Mouse (Mus musculus) hindbrain, embryonic 16.5 days (tissue): ENCODE measurements around the gene Rnf157. TPM values are rescaled to one million over a fixed set of nuclear protein-coding genes. Genes with fewer than 3 reads are reported as not detected.

ENCODE experiments used
- ATAC-seq: fragments of 200-750 bp; cut with Nextera tagmentation; 2 replicates; pipeline ENCODE4 v1.8.0; 2017; ENCODE audit warnings: moderate TSS enrichment, moderate library complexity
- H3K27ac ChIP-seq: fragments of 300-500 bp; sonication (generic); 2 replicates; pipeline ENCODE4 v1.5.1; 2014; ENCODE audit warnings: low read depth, mild to moderate bottlenecking, control low read depth, low read length, moderate library complexity
- H3K27me3 ChIP-seq: fragments of 300-500 bp; sonication (generic); replicated peaks from 2 replicates; pipeline ENCODE4 v1.6.1; 2014; ENCODE audit warnings: low read length; ENCODE audit not compliant: control insufficient read depth, insufficient read depth
- H3K36me3 ChIP-seq: fragments of 300-500 bp; sonication (generic); 2 replicates; pipeline ENCODE4 v1.6.1; 2014; ENCODE audit warnings: mild to moderate bottlenecking, low read length, moderate library complexity, mixed read lengths; ENCODE audit not compliant: control insufficient read depth, insufficient read depth
- H3K4me1 ChIP-seq: fragments of 300-500 bp; sonication (generic); 2 replicates; pipeline ENCODE4 v1.6.1; 2014; ENCODE audit warnings: low read depth, low read length; ENCODE audit not compliant: control insufficient read depth, insufficient read depth
- H3K4me2 ChIP-seq: fragments of 300-500 bp; sonication (generic); 2 replicates; pipeline ENCODE4 v1.6.1; 2014; ENCODE audit warnings: mild to moderate bottlenecking, low read length, control low read depth, moderate library complexity
- H3K4me3 ChIP-seq: fragments of 300-500 bp; sonication (generic); 2 replicates; pipeline ENCODE4 v1.5.1; 2014; ENCODE audit warnings: mild to moderate bottlenecking, low read length, control low read depth, moderate library complexity
- H3K9ac ChIP-seq: fragments of 300-500 bp; sonication (generic); 2 replicates; pipeline ENCODE4 v1.6.1; 2014; ENCODE audit warnings: low read depth, mild to moderate bottlenecking, control low read depth, low read length, moderate library complexity
- H3K9me3 ChIP-seq: fragments of 300-500 bp; sonication (generic); 2 replicates; pipeline ENCODE4 v1.6.1; 2014; ENCODE audit warnings: mild to moderate bottlenecking, low read length, moderate library complexity; ENCODE audit not compliant: control insufficient read depth
- WGBS: fragments of 180-500 bp; shearing (Covaris S2); extraction: QIAGEN DNeasy Blood & Tissue Kit; methylation state at CpG from one replicate; pipeline ENCODE4 v1.1.7; 2014; 5-methylcytosine and 5-hydroxymethylcytosine counted together
- polyA plus RNA-seq: library from polyadenylated mRNA; unstranded; fragments of >200 nt; fragmentation: Nextera tagmentation; extraction: Ambion mirVana; gene quantifications from 2 replicates; pipeline ENCODE4 v1.2.1, GENCODE M21; 2015

Rnf157 gene
- polyA plus RNA-seq, 1 experiment from 2014 or later: 28.5 TPM

DNA sequence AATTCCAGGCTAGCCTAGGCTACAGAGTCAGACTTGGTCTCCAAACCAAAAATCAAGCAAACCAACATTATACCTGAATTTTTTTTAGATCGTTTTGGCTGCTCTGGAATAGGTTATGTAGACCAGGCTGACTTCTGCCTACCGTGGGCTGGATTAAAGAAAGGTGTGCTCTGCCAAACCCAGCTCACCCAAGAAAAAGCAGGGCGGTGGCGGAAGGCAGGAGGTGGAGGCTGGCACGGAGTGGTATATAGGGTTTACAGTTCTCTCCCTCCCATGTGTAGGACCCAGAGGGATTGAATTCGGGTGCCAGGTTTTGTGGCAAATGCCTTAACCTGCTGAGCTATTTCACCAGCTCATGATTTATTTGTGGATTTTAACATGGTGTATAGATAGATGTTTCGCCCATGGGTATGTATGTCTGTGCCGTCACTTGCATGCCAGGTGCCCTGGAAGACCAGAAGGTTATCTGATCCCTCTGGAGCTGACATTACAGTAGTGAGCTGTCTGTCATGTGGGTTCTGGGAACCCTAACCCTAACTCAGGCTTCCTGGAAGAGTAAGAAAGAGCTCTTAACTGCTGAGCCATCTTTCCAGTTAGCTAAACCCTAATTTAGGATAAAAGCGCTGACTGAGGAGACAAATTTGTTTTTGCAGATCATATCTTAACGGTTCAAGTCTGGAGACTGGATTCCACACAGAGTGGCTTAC lies 105.7 kb downstream of the Rnf157 start, which contains the start of gene Exoc7:
TSS of gene Exoc7 (minus strand) at position 215 of the 707 bp plus-strand sequence.
- Histone ChIP-seq H3K27ac (peak within 1 kb of the TSS; percentile 57), H3K4me2 (peak within 1 kb of the TSS; percentile 69), H3K9ac (peak within 1 kb of the TSS; percentile 73), H3K4me1 (peaks cover 13% of the 10 kb centered on the region), H3K36me3 (peaks cover 21% of the 10 kb centered on the region), H3K9me3 (no peaks in the 10 kb centered on the region), H3K4me3 (peak within 1 kb of the TSS; percentile 74), H3K27me3 (no peaks in the 10 kb centered on the region)
- ATAC-seq: no peak
- WGBS: 86% methylated on average over 10 of the region's 10 CpGs

DNA sequence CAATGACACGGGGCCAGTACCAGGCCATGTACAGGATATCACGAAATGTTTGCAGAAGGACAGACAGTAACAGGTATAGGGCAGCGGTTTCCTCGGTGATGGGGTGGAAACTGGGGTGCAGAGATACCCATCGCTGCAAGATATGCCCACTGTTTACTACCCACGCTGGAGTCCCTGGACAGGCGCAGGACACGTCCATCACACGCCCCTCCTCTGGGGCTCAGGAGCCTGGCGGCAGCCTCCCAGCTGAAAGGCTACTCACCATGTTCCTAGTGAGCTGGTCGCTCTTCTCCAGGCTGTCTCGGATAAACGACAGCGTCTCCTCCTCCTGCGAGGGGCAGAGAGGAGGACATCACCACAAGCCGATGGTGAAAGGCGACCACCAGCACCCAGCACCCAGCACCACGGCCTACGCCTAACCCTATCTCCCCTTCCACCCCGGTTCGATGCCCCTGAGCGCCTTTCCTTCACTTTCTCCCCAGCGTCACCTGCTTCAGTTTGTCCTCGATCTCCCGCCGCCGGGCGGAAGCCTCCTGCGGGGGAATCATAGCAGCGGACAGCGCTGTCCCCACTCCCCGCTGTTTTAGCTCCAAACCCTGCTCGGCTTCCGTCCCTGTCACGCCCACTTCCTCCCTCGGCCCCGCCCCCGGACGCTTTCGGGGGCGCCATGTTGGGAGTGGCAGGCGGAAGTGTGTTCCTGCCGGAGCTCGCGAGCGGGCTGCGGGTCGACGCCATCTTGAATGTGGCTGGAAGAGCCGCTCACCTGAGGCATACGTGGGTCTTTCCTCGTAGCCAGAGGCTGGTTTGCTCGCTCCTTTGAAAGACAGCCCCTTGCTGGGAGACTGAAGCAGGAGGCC lies 106.5 kb downstream of the Rnf157 start:
- Histone ChIP-seq H3K4me3 (peak overlapping the region; percentile 74), H3K27ac (peak overlapping the region; percentile 57), H3K4me2 (peak overlapping the region; percentile 69), H3K36me3 (peaks cover 29% of the 10 kb centered on the region), H3K27me3 (no peaks in the 10 kb centered on the region), H3K4me1 (peaks cover 11% of the 10 kb centered on the region), H3K9me3 (no peaks in the 10 kb centered on the region), H3K9ac (peak overlapping the region; percentile 73)
- ATAC-seq: peak; percentile 95
- WGBS: 2% methylated on average over 53 of the region's 53 CpGs

DNA sequence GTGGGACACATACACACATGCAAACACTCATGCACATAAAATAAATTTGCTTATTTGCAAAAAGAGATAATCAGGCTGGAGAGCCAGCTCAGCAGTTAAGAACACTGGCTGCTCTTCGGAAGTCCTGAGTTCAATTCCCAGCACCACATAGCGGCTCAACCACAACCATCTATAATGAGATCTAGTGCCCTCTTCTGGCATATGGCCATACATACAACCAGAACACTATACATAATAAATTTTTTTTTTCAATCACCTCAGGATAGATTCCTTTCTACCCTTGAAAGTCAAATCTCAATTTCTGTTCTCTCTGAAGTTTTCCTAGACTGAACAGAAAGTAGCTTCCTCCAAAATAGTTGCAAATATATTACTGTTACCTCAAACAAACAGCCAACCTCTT lies 107.4 kb downstream of the Rnf157 start:
- H3K4me1 ChIP-seq: peaks cover 7% of the 10 kb centered on the region
- H3K9ac ChIP-seq: no peak overlapping the region
- 95% methylated on average over 2 of the region's 2 CpGs for WGBS
- no peaks in the 10 kb centered on the region for H3K9me3 ChIP-seq
- H3K4me3 ChIP-seq: peak overlapping the region; percentile 74
- H3K27me3 ChIP-seq: no peaks in the 10 kb centered on the region
- H3K27ac ChIP-seq: no peak overlapping the region
- ATAC-seq: no peak
- peak overlapping the region; percentile 69 for H3K4me2 ChIP-seq
- H3K36me3 ChIP-seq: peaks cover 35% of the 10 kb centered on the region

DNA sequence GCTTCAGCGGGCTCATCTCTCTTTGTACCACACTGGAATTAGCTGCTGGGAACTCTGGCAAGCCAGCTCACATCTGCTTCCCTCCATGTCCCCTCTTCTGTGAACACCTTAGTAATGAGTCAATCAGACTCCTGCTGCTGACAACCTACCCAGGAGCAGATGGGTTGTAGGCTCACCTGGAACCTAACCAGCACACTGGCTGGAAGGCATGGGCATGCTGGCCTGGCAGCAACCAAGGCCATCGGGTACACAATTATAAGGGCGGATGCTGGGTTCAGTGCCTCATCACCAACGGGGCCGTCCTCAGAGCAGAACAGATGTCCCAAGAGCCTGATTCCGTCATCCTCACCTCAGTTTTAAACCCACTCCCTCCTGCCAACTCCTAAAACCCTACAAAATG lies 114.2 kb downstream of the Rnf157 start:
- Histone ChIP-seq H3K4me3 (no peak overlapping the region), H3K27ac (no peak overlapping the region), H3K9me3 (no peaks in the 10 kb centered on the region), H3K27me3 (no peaks in the 10 kb centered on the region), H3K4me2 (no peak overlapping the region), H3K4me1 (no peaks in the 10 kb centered on the region), H3K9ac (no peak overlapping the region), H3K36me3 (peaks cover 63% of the 10 kb centered on the region)
- no peak for ATAC-seq
- WGBS: 88% methylated on average over 6 of the region's 6 CpGs

DNA sequence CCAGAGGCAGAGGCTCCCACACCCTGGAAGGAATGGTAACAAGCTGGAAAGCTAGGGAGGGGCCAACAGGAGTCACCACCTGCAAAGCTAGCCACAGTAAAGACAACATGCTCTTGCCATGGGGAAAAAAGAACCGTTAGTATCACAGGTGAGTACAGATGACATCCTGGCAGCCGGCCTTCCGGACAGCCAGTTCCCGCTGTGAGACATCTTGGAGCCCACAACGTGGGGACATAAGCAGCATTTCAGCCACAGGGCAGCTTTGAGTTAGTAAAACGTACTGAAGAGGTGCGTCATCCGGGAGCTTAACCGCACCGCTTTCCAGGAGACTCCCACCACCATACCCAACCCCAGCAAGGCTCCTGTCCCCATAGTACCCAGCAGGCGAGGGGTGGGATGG lies 114.6 kb downstream of the Rnf157 start:
- Histone ChIP-seq H3K4me3 (no peak overlapping the region), H3K9ac (no peak overlapping the region), H3K27me3 (no peaks in the 10 kb centered on the region), H3K36me3 (peaks cover 60% of the 10 kb centered on the region), H3K9me3 (no peaks in the 10 kb centered on the region), H3K27ac (no peak overlapping the region), H3K4me2 (no peak overlapping the region), H3K4me1 (no peaks in the 10 kb centered on the region)
- WGBS: 80% methylated on average over 11 of the region's 11 CpGs
- ATAC-seq: no peak

DNA sequence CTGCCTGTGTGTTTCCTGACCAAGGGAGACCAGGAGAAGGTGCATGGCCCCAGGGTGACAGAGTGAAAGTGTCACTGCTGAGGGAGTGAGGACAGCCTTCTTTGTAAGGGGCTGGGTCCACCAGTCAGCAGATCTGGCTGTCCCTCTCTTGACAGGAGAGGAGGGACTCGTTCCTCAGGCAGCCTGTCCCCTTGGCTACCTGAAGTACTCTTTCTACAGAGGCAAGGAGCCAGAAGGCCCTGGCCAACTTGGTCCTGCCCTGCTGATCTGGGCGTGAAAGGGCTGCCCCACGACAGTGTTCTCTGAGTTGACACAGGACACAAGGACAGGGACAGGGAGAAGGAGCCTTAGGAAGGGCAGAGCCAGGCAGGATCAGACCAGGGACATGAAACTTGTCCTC lies 115.8 kb downstream of the Rnf157 start:
- ATAC-seq: no peak
- H3K4me3 ChIP-seq: no peak overlapping the region
- 77% methylated on average over 3 of the region's 3 CpGs for WGBS

DNA sequence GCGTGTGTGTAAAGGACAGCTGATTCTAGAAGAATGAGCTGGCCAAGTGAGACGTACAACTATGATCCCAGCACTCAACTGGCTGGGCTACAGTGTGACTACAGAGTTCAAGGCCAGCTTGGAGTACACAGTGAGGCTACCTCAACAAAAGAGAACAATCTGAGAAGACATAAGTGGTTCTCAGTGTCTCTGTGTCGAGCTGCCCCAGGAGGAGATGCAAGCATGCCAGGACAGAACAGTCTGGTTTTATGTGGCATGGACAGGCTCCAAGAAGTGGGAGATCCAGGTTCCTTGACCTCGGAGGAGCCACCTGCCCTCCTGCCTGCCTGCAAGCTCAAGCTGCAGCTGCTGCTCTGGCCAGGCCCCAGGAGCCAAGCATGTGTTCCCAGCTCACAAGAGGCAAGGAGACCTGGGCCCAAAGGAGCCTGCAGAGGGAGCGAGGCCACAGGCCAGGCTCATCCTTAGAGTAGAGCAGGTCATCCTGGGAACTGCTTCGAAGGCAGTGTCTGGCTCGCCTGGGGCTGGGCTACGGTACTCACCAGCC lies 116.6 kb downstream of the Rnf157 start:
- H3K4me1 ChIP-seq: no peaks in the 10 kb centered on the region
- no peak overlapping the region for H3K4me2 ChIP-seq
- WGBS: 85% methylated on average over 8 of the region's 8 CpGs
- peaks cover 53% of the 10 kb centered on the region for H3K36me3 ChIP-seq
- H3K9me3 ChIP-seq: no peaks in the 10 kb centered on the region
- H3K27ac ChIP-seq: no peak overlapping the region
- no peak overlapping the region for H3K9ac ChIP-seq
- no peaks in the 10 kb centered on the region for H3K27me3 ChIP-seq
- no peak overlapping the region for H3K4me3 ChIP-seq
- ATAC-seq: no peak

More for the DNA sequence above, 115.8 kb downstream of the Rnf157 start:
- H3K4me1 ChIP-seq: no peaks in the 10 kb centered on the region
- no peak overlapping the region for H3K9ac ChIP-seq
- no peaks in the 10 kb centered on the region for H3K27me3 ChIP-seq
- H3K27ac ChIP-seq: no peak overlapping the region
- H3K9me3 ChIP-seq: no peaks in the 10 kb centered on the region
- no peak overlapping the region for H3K4me2 ChIP-seq
- H3K36me3 ChIP-seq: peaks cover 59% of the 10 kb centered on the region

DNA sequence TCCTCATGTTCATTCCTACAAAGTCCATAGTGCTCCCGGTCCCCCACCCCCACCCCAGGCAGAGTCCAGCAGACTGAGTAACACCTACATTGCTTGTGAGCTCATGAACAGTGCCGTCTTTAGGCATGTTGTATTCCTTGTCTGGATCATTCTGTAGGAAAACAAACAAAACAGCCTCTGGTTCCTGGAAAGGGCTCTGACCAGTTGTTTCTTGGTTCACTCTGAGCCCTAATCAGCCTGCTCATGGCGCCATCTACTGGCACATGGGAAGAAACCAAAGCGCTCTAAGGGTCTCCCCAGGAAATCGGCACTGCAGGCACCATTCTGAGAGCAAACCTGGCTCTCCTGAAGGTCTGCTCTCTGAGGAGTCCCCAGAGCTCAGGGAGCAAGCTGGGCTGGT lies 118.5 kb downstream of the Rnf157 start:
- Histone ChIP-seq H3K36me3 (peaks cover 53% of the 10 kb centered on the region), H3K9ac (no peak overlapping the region; the same call in 1 of the 2 replicates), H3K4me1 (no peaks in the 10 kb centered on the region), H3K4me2 (no peak overlapping the region), H3K4me3 (no peak overlapping the region), H3K9me3 (no peaks in the 10 kb centered on the region), H3K27ac (no peak overlapping the region), H3K27me3 (no peaks in the 10 kb centered on the region)
- WGBS: 45% methylated on average over 5 of the region's 5 CpGs
- peak; percentile 53; the same call in 1 of the 2 replicates for ATAC-seq

DNA sequence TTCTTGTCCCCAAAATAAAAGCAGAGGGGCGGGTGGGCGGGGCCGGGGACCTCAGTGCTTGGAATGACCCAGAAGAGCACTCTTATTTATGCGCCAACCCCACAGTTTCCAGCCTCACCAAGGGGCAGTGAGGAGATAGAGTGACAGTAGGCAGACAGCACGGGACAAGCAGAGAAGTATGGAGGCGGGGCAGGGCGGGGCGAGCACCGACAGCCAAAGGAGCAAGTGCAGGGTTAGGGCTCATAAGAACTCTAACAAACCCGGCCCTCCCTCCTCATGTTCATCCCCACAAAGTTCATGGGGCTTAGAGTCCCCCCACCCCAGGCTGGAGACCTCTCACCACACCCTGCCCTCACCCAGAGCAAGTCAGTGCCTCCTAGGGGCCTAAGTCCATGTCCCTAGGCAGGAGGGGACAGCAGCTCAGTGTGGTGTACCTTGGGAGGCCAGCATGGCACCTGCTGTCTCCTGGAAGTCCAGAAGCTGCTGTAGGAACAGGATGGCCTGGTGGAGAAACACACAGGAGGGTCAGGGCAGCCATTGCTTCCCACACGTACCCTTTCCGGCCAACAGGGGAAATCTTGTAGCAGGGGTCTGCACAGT lies 119.2 kb downstream of the Rnf157 start:
- Histone ChIP-seq H3K9me3 (no peaks in the 10 kb centered on the region), H3K36me3 (peaks cover 55% of the 10 kb centered on the region), H3K27me3 (no peaks in the 10 kb centered on the region), H3K9ac (no peak overlapping the region), H3K4me2 (no peak overlapping the region), H3K27ac (no peak overlapping the region), H3K4me1 (no peaks in the 10 kb centered on the region), H3K4me3 (no peak overlapping the region)
- 92% methylated on average over 12 of the region's 12 CpGs for WGBS
- ATAC-seq: no peak
